Mouse (Mus musculus): ENCODE data around the gene Nin. TPM values are rescaled to one million over a fixed set of nuclear protein-coding genes. Genes with fewer than 3 reads are reported as not detected.
A peak's percentile ranks its signal among the peaks of the same experiment; 100 is the strongest.

The Nin gene
- polyA plus RNA-seq, 1 experiment = 18.9 TPM

- no peak overlapping the region for H3K4me3 ChIP-seq (replicated peaks; ENCODE audit: extremely low read depth, low read depth, low read length)
- H3K4me1 ChIP-seq (ENCODE audit: control insufficient read depth, insufficient read depth, low read length) = peaks cover 21% of the 10 kb centered on the region
- TF ChIP-seq POLR2A (IDR thresholded peaks at IDR 0.05; ENCODE audit: borderline replicate concordance, extremely low read depth, low read depth, low read length) (no peak), CTCF (IDR thresholded peaks at IDR 0.05; ENCODE audit: insufficient read depth, low read length) (no peak)
- no peak for DNase-seq
Observed at GRCm38 (mm10) chr12:69973666-69974065, 139.9 kb downstream of the Nin start.

- no peak for DNase-seq
- H3K4me3 ChIP-seq (replicated peaks; ENCODE audit: extremely low read depth, low read depth, low read length) = no peak overlapping the region
- WGBS = 64% methylated on average over 5 of the region's 5 CpGs
- TF ChIP-seq CTCF (IDR thresholded peaks at IDR 0.05; ENCODE audit: insufficient read depth, low read length) (no peak), POLR2A (IDR thresholded peaks at IDR 0.05; ENCODE audit: borderline replicate concordance, extremely low read depth, low read depth, low read length) (no peak)
- peaks cover 7% of the 10 kb centered on the region for H3K4me1 ChIP-seq (ENCODE audit: control insufficient read depth, insufficient read depth, low read length)
Observed at GRCm38 (mm10) chr12:69968154-69968553, 145.4 kb downstream of the Nin start.

- no peak for TF ChIP-seq POLR2A (IDR thresholded peaks at IDR 0.05; ENCODE audit: borderline replicate concordance, extremely low read depth, low read depth, low read length)
- TF ChIP-seq CTCF (IDR thresholded peaks at IDR 0.05; ENCODE audit: insufficient read depth, low read length) = no peak
- 65% methylated on average over 6 of the region's 6 CpGs for WGBS
- no peak for DNase-seq
- peaks cover 7% of the 10 kb centered on the region for H3K4me1 ChIP-seq (ENCODE audit: control insufficient read depth, insufficient read depth, low read length)
- no peak overlapping the region for H3K4me3 ChIP-seq (replicated peaks; ENCODE audit: extremely low read depth, low read depth, low read length)
Observed at GRCm38 (mm10) chr12:69967112-69967511, 146.4 kb downstream of the Nin start.

- Histone ChIP-seq H3K4me3 (replicated peaks; ENCODE audit: extremely low read depth, low read depth, low read length) (no peak overlapping the region), H3K4me1 (ENCODE audit: control insufficient read depth, insufficient read depth, low read length) (peaks cover 2% of the 10 kb centered on the region)
- 49% methylated on average over 5 of the region's 5 CpGs for WGBS
- no peak for TF ChIP-seq CTCF (IDR thresholded peaks at IDR 0.05; ENCODE audit: insufficient read depth, low read length)
- TF ChIP-seq POLR2A (IDR thresholded peaks at IDR 0.05; ENCODE audit: borderline replicate concordance, extremely low read depth, low read depth, low read length) = no peak
- DNase-seq = no peak
Observed at GRCm38 (mm10) chr12:69966071-69966470, 147.4 kb downstream of the Nin start.

- H3K4me3 ChIP-seq (replicated peaks; ENCODE audit: extremely low read depth, low read depth, low read length) = no peak overlapping the region
- no peak for TF ChIP-seq CTCF (IDR thresholded peaks at IDR 0.05; ENCODE audit: insufficient read depth, low read length)
- TF ChIP-seq POLR2A (IDR thresholded peaks at IDR 0.05; ENCODE audit: borderline replicate concordance, extremely low read depth, low read depth, low read length) = no peak
- H3K4me1 ChIP-seq (ENCODE audit: control insufficient read depth, insufficient read depth, low read length) = no peaks in the 10 kb centered on the region; the same call in 1 of the 2 replicates
- no peak for DNase-seq
- WGBS = 44% methylated on average over 3 of the region's 3 CpGs
Observed at GRCm38 (mm10) chr12:69965644-69966043, 147.9 kb downstream of the Nin start.

GRCm38 (mm10) chr12:69963141-69963540 is 150.4 kb downstream of the Nin start:
- Histone ChIP-seq H3K4me1 (ENCODE audit: control insufficient read depth, insufficient read depth, low read length) (no peaks in the 10 kb centered on the region; the same call in 1 of the 2 replicates), H3K4me3 (replicated peaks; ENCODE audit: extremely low read depth, low read depth, low read length) (no peak overlapping the region)
- TF ChIP-seq CTCF (IDR thresholded peaks at IDR 0.05; ENCODE audit: insufficient read depth, low read length) = no peak
- no peak for TF ChIP-seq POLR2A (IDR thresholded peaks at IDR 0.05; ENCODE audit: borderline replicate concordance, extremely low read depth, low read depth, low read length)
- 75% methylated on average over 6 of the region's 6 CpGs for WGBS
- DNase-seq = no peak

GRCm38 (mm10) chr12:69962468-69962867 is 151.0 kb downstream of the Nin start:
- DNase-seq = peak; percentile 69
- no peak for TF ChIP-seq POLR2A (IDR thresholded peaks at IDR 0.05; ENCODE audit: borderline replicate concordance, extremely low read depth, low read depth, low read length)
- peak; percentile 81 for TF ChIP-seq CTCF (IDR thresholded peaks at IDR 0.05; ENCODE audit: insufficient read depth, low read length)
- 43% methylated on average over 4 of the region's 4 CpGs for WGBS
- no peaks in the 10 kb centered on the region; the same call in 1 of the 2 replicates for H3K4me1 ChIP-seq (ENCODE audit: control insufficient read depth, insufficient read depth, low read length)
- no peak overlapping the region for H3K4me3 ChIP-seq (replicated peaks; ENCODE audit: extremely low read depth, low read depth, low read length)

Other genes with a start within 250 kb of the Nin start
- gene Atl1, start 221.1 kb downstream of the Nin start, polyA plus RNA-seq (2012; rRNA removed) = 1.3 and 2.0 TPM in 2 replicates
- 11.4 and 16.6 TPM in 2 replicates for gene Map4k5, start 220.5 kb downstream of the Nin start, polyA plus RNA-seq (2012; rRNA removed)
- gene Sav1, start 126.7 kb downstream of the Nin start, polyA plus RNA-seq (2012; rRNA removed) = 24.5 and 37.4 TPM in 2 replicates
- 0.11 and 0.19 TPM in 2 replicates for gene Abhd12b, start 40.4 kb upstream of the Nin start, polyA plus RNA-seq (2012; rRNA removed)
- gene Pygl, start 117.8 kb upstream of the Nin start, polyA plus RNA-seq (2012; rRNA removed) = 25.9 and 43.4 TPM in 2 replicates
- 0.06 and 0.28 TPM in 2 replicates for gene Trim9, start 233.9 kb upstream of the Nin start, polyA plus RNA-seq (2012; rRNA removed)